Mouse (Mus musculus) left cerebral cortex, adult 2 months (tissue): ENCODE measurements at regions not wholly inside any gene's neighbourhood (a gene's known extent, or its start where the extent isn't known, plus 50 kb on each side); places are given as distances from the start of the nearest gene placed in this dataset.

Source experiments
- DNase-seq, 2 experiments: peaks; one replicate each; pipeline ENCODE4 v3.0.0; 2021 to 2022; ENCODE audit warnings: low spot score in 2 of 2, mixed read lengths in 1 of 2; ENCODE audit errors: extremely low spot score in 1 of 2
- H3K27ac ChIP-seq: fragments of 200-600 bp; 2 replicates; pipeline ENCODE4 v1.8.1; 2022
- H3K4me3 ChIP-seq: fragments of 200-600 bp; 2 replicates; pipeline ENCODE4 v1.8.1; 2022
- CTCF ChIP-seq: fragments of 200-600 bp; IDR thresholded peaks from 2 replicates; pipeline ENCODE4 v1.8.1; 2022; ENCODE audit warnings: antibody characterized with exemption, mild to moderate bottlenecking, moderate library complexity
- intact Hi-C: fragments of 180-260 bp; cut with DNase I; formaldehyde crosslinking; loops from one replicate; pipeline ENCODE4 v1.15.1; 2025

GRCm38 (mm10) chr1:144367492-144367891 lies 118.5 kb upstream of the Rgs1 start:
- Histone ChIP-seq H3K4me3 (no peak overlapping the region), H3K27ac (no peak overlapping the region)
- peak; percentile 19 to 38 for DNase-seq
- no peak for TF ChIP-seq CTCF
- intact Hi-C loops, result no loop called here

GRCm38 (mm10) chr1:144355560-144356310 lies 106.7 kb upstream of the Rgs1 start:
- Histone ChIP-seq H3K27ac (no peak overlapping the region), H3K4me3 (no peak overlapping the region)
- TF ChIP-seq CTCF, result no peak
- intact Hi-C loops, result loop anchor here (10.0 kb wide), 1 partner anchor 111 kb away; the partner anchor contains the start of gene Rgs1
- no peak for DNase-seq

DNA sequence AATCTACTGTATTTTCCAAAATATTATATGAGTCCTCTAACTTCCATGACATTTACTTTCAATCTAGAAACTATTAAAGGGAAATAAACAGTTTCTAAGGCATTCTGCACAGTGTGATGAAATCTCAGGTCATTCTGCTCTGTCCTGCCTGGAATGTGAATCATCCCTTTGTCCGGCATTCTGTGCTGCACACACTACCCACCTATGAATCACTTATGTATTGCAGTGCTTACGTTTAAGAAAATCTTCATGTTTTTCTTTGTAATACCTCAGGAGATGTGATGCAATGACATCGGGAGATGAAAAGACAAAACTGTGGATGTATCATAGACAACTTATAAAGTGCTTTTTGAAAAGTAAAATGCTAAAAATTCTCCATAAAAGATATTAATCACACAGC lies 106.0 kb upstream of the Rgs1 start:
- intact Hi-C loops, result loop anchor here (10.0 kb wide), 1 partner anchor 110 kb away; the partner anchor contains the start of gene Rgs1
- no peak for TF ChIP-seq CTCF
- Histone ChIP-seq H3K27ac (no peak overlapping the region), H3K4me3 (no peak overlapping the region)
- no peak for DNase-seq

DNA sequence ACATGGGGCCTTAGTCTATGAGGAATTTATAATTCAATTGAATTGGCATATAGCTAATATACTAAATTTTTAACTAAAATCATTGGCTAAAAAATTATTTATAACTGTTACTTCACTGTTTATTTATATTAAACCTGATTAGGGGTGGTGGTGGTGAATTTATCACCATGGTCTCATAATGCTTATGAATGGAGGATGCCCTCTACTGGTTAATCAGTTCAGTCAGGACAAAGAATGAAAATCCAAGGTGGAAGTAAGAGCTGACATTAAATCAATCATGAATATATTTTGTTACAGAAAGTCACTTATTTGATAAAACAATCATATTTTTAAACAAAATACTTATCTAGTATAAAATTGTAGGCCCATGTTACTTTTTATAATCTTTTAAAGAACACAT lies 104.3 kb upstream of the Rgs1 start:
- no peak for DNase-seq
- Histone ChIP-seq H3K4me3 (no peak overlapping the region), H3K27ac (no peak overlapping the region)
- TF ChIP-seq CTCF, result peak; percentile 54
- intact Hi-C loops, result loop anchor here (5.0 to 10.0 kb wide), 2 partner anchors 109 to 156 kb away; partner anchors contain the start of gene Rgs1

GRCm38 (mm10) chr1:144343820-144344219 lies 94.8 kb upstream of the Rgs1 start:
- intact Hi-C loops, result no loop called here
- Histone ChIP-seq H3K4me3 (no peak overlapping the region), H3K27ac (no peak overlapping the region)
- no peak for DNase-seq
- no peak for TF ChIP-seq CTCF

GRCm38 (mm10) chr1:144343299-144343698 lies 94.3 kb upstream of the Rgs1 start:
- intact Hi-C loops, result no loop called here
- H3K4me3 ChIP-seq, result no peak overlapping the region
- DNase-seq, result no peak
- no peak for TF ChIP-seq CTCF
- no peak overlapping the region for H3K27ac ChIP-seq

DNA sequence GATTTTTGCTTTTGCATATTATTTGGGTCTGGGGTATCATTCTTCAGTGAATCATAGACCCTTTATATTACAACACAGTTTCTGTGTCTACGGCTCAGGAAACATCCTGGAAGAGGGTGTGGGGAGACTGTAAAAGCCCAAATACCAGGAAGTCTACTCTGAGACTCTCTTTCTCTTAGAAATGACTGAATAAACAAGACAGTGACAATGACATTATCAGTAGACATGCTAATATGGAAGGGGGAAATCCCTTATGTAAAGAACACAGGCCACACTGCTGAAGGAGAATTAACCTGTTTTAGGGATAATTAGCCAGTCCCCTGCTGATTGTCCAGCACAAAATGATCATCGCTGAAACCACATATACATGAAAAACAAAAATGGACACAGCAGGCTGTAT lies 88.5 kb upstream of the Rgs1 start:
- intact Hi-C loops, result no loop called here
- H3K27ac ChIP-seq, result no peak overlapping the region
- TF ChIP-seq CTCF, result no peak
- DNase-seq, result no peak
- no peak overlapping the region for H3K4me3 ChIP-seq

GRCm38 (mm10) chr1:144330365-144331050 lies 81.5 kb upstream of the Rgs1 start:
- intact Hi-C loops, result no loop called here

DNA sequence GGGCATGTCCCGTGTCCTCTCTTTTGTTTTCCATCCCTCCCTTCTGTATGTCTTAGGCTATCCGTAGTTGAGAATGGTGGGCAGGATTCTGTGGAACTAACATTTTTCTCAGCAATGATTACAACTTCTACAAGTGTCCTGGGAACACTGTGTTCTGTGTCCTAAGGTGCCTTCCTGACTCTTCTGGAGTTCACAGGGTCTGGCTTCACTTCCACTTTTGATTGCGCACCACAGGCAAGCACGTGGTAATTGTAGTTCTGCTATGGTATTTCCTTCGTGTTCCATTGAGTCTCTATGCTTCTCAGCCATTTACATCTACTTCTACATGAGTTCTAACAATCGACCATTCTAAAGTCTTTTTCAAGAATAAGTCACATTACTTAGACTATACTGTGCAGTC lies 70.4 kb upstream of the Rgs1 start:
- TF ChIP-seq CTCF, result no peak
- Histone ChIP-seq H3K27ac (no peak overlapping the region), H3K4me3 (no peak overlapping the region)
- intact Hi-C loops, result no loop called here
- DNase-seq, result no peak

More at GRCm38 (mm10) chr1:144330365-144331050, 81.5 kb upstream of the Rgs1 start:
- no peak for TF ChIP-seq CTCF
- Histone ChIP-seq H3K27ac (no peak overlapping the region), H3K4me3 (no peak overlapping the region)
- DNase-seq, result no peak

GRCm38 (mm10) chr1:144318289-144318688 lies 69.2 kb upstream of the Rgs1 start:
- Histone ChIP-seq H3K4me3 (no peak overlapping the region), H3K27ac (no peak overlapping the region)
- no peak for TF ChIP-seq CTCF
- intact Hi-C loops, result no loop called here
- DNase-seq, result no peak

DNA sequence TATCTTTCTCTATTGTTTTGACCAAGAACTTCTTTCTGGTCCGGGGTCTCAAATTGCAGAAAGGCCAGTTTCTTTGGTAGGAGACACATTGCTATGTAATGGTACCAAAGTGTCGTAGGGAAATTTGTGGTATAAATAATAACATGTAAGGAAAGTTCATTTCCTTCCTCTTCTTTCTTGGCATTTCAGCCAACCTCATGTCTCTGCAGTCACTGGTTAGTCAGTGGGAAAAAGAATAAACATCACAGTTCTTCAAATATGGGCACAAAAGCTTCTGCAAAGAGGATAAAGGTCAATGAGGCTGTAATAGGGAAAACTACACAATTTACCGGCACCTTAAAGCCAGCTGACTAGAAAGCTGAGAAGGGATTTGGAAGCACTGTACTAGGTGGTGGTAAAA lies 68.5 kb upstream of the Rgs1 start:
- Histone ChIP-seq H3K27ac (no peak overlapping the region), H3K4me3 (no peak overlapping the region)
- no peak for TF ChIP-seq CTCF
- intact Hi-C loops, result no loop called here
- no peak for DNase-seq

DNA sequence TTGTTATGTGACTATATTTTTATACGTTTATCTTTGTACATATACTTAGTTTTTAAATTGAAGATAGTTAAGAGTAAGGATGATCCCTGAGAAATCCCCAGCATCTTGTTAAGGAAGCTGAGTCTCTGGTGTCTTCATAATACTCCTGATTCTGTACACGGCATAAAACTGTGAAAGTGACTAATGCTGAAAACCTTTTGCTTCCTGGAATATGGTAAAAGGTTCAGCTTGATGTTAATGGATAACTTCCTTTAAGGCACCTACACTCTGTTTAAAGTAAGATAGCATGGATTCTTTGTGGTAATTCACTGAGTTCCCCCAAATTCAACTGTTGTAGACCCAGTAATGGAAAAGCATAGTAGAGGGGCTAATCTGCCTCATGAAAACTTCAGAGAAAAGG lies 67.2 kb upstream of the Rgs1 start:
- intact Hi-C loops, result no loop called here
- H3K4me3 ChIP-seq, result no peak overlapping the region
- no peak for TF ChIP-seq CTCF
- no peak for DNase-seq
- no peak overlapping the region for H3K27ac ChIP-seq
